Mouse (Mus musculus): ENCODE results near the gene Etfdh. TPM values are rescaled to one million over a fixed set of nuclear protein-coding genes. Genes with fewer than 3 reads are reported as not detected.
A peak's percentile ranks its signal among the peaks of the same experiment; 100 is the strongest.

Etfdh gene
- polyA plus RNA-seq (2016; fragmentation: Nextera tagmentation; extraction: Ambion mirVana), result 34.6 and 40.8 TPM in 2 replicates

DNA sequence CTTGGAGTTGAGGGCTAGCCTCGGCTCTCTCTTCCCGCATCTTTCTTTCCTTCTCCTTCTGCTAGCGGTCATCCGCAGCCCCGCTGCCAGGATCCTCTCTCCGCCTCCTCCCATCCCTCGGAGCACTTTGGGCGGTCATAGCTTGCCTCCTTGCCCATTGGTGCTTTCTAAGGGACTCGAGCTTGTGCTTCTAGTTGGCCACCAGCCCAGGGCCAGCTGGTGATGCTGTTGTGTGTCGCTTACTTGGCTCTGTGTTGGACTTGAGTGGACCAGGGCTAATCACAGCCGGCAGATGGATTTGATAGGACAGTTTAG, at the start of gene Etfdh:
Etfdh (minus strand) TSS at position 85 of the 315 bp plus-strand sequence.
- peak within 1 kb of the TSS; percentile 95 for H3K27ac ChIP-seq
- H3K9me3 ChIP-seq (replicated peaks), result no peaks in the 10 kb centered on the region
- peak within 1 kb of the TSS; percentile 87 for H3K4me3 ChIP-seq
- H3K27me3 ChIP-seq (ENCODE audit: low read depth, poor library complexity, severe bottlenecking), result no peaks in the 10 kb centered on the region
- DNase-seq (ENCODE audit: low spot score), result peak; percentile 69
- H3K36me3 ChIP-seq, result peaks cover 32% of the 10 kb centered on the region
- WGBS, result 1% methylated on average over 11 of the region's 11 CpGs
- H3K4me1 ChIP-seq, result peaks cover 15% of the 10 kb centered on the region

- no peak overlapping the region for H3K27ac ChIP-seq
- WGBS, result 88% methylated on average over 3 of the region's 3 CpGs
- no peaks in the 10 kb centered on the region for H3K27me3 ChIP-seq (ENCODE audit: low read depth, poor library complexity, severe bottlenecking)
- DNase-seq (ENCODE audit: low spot score), result no peak
- peaks cover 9% of the 10 kb centered on the region for H3K4me1 ChIP-seq
- no peaks in the 10 kb centered on the region for H3K9me3 ChIP-seq (replicated peaks)
- no peaks in the 10 kb centered on the region for H3K36me3 ChIP-seq
- H3K4me3 ChIP-seq, result no peak overlapping the region
Measured at GRCm38 (mm10) chr3:79676411-79676810, 47.1 kb upstream of the Etfdh start.

DNA sequence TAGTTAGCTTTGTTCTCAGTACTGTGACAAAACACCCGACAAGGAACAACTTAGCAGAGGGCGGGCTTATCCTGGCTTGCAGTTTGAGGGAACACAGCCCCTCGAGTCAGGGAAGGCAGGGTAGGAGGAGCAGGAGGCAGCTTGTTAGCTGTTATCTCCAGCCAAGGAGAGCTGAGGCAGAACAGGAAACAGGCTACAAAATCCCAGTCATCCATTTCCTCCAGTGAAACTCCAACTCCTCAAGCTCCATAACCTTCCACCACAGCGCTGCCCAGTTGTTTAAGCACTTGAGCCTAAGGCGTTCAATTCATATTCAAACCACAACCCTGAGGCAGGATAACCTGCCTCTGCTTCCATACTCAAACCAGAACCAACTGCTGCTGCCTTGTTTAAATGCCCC, 45.3 kb upstream of the Etfdh start:
- Histone ChIP-seq H3K36me3 (no peaks in the 10 kb centered on the region), H3K4me3 (no peak overlapping the region), H3K9me3 (replicated peaks) (no peaks in the 10 kb centered on the region), H3K27me3 (ENCODE audit: low read depth, poor library complexity, severe bottlenecking) (no peaks in the 10 kb centered on the region), H3K27ac (no peak overlapping the region), H3K4me1 (peaks cover 10% of the 10 kb centered on the region)
- WGBS, result 86% methylated on average over 5 of the region's 5 CpGs
- DNase-seq (ENCODE audit: low spot score), result no peak

GRCm38 (mm10) chr3:79673082-79673481, 43.8 kb upstream of the Etfdh start:
- peak; percentile 67 for DNase-seq (ENCODE audit: low spot score)
- Histone ChIP-seq H3K4me3 (no peak overlapping the region), H3K4me1 (peaks cover 10% of the 10 kb centered on the region), H3K27me3 (ENCODE audit: low read depth, poor library complexity, severe bottlenecking) (no peaks in the 10 kb centered on the region), H3K9me3 (replicated peaks) (no peaks in the 10 kb centered on the region), H3K27ac (no peak overlapping the region), H3K36me3 (no peaks in the 10 kb centered on the region)
- WGBS, result 23% methylated on average over 4 of the region's 4 CpGs

DNA sequence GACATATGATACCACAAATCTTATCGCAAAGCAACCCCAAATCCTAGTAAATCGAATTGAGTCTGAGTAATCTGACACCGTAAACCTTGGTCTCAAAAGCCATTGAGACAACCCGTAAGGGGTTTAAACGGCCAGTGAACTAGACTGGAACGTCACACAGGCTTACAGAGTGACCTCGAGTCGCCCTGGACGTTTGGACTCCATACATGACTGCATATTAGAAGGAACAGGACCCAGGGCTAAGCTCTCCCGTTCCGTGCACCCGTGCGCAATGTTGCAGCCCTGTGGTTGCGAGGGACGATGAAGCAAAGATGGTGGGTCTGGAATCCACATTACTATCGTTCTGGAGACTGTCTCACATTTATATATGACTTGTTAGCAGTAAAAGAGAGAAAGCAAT, 42.9 kb upstream of the Etfdh start:
- H3K27ac ChIP-seq, result 0 out of 2 replicates have a peak overlapping the region, but pooled peaks have one; percentile 4
- no peaks in the 10 kb centered on the region for H3K9me3 ChIP-seq (replicated peaks)
- peaks cover 10% of the 10 kb centered on the region for H3K4me1 ChIP-seq
- H3K36me3 ChIP-seq, result no peaks in the 10 kb centered on the region
- no peaks in the 10 kb centered on the region for H3K27me3 ChIP-seq (ENCODE audit: low read depth, poor library complexity, severe bottlenecking)
- DNase-seq (ENCODE audit: low spot score), result no peak
- WGBS, result 76% methylated on average over 16 of the region's 16 CpGs
- H3K4me3 ChIP-seq, result no peak overlapping the region

GRCm38 (mm10) chr3:79670556-79670955, 41.3 kb upstream of the Etfdh start:
- 84% methylated on average over 7 of the region's 7 CpGs for WGBS
- Histone ChIP-seq H3K36me3 (no peaks in the 10 kb centered on the region), H3K9me3 (replicated peaks) (no peaks in the 10 kb centered on the region), H3K27ac (no peak overlapping the region), H3K27me3 (ENCODE audit: low read depth, poor library complexity, severe bottlenecking) (no peaks in the 10 kb centered on the region), H3K4me3 (no peak overlapping the region), H3K4me1 (peaks cover 10% of the 10 kb centered on the region)
- no peak for DNase-seq (ENCODE audit: low spot score)

GRCm38 (mm10) chr3:79664787-79665408, 35.6 kb upstream of the Etfdh start:
- Histone ChIP-seq H3K36me3 (no peaks in the 10 kb centered on the region), H3K4me1 (no peaks in the 10 kb centered on the region), H3K27me3 (ENCODE audit: low read depth, poor library complexity, severe bottlenecking) (no peaks in the 10 kb centered on the region), H3K9me3 (replicated peaks) (no peaks in the 10 kb centered on the region), H3K27ac (no peak overlapping the region), H3K4me3 (no peak overlapping the region)
- DNase-seq (ENCODE audit: low spot score), result peak; percentile 61
- 43% methylated on average over 9 of the region's 9 CpGs for WGBS

DNA sequence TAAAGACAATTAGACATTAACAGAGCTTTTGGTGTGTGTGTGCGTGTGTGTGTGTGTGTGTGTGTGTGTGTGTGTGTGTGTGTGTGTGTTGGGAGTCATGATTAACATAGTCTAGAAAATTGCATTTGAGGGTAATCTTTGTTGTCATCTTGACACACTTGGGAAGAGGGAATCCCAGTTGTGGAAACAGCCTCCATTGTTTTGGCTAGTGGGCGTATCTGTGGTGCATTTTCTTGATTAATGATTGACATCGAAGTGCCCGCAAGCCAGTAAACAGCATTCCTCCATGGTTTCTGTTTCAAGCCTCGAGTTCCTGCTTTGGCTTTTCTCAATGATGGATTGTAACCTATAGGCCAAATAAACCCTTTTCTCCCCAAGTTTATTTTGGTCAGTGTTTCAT, 27.4 kb upstream of the Etfdh start:
- no peak overlapping the region for H3K4me3 ChIP-seq
- 80% methylated on average over 5 of the region's 5 CpGs for WGBS
- DNase-seq (ENCODE audit: low spot score), result no peak
- H3K27ac ChIP-seq, result no peak overlapping the region
- no peaks in the 10 kb centered on the region for H3K9me3 ChIP-seq (replicated peaks)
- no peaks in the 10 kb centered on the region for H3K4me1 ChIP-seq
- no peaks in the 10 kb centered on the region for H3K27me3 ChIP-seq (ENCODE audit: low read depth, poor library complexity, severe bottlenecking)
- no peaks in the 10 kb centered on the region for H3K36me3 ChIP-seq

DNA sequence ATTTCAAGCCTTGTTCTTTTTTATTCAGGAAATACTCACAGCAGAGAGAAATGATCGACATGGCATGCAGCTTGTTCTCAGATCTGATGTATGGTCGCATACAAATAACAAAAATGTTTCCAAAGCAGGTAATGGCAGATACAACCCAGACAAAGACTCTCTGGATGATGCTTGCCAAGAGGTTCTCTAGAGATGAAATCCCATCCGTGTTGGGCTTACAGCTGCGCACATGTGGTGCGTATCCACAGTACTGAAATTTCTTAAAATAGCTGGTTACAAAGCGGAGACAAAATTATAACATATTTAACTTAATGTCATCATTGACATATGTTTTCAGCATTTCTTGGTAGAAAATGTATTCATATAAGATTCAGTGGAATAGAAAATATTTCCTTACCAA, 22.8 kb upstream of the Etfdh start:
- Histone ChIP-seq H3K4me1 (no peaks in the 10 kb centered on the region), H3K27me3 (ENCODE audit: low read depth, poor library complexity, severe bottlenecking) (no peaks in the 10 kb centered on the region), H3K4me3 (no peak overlapping the region), H3K27ac (no peak overlapping the region), H3K36me3 (no peaks in the 10 kb centered on the region), H3K9me3 (replicated peaks) (no peaks in the 10 kb centered on the region)
- DNase-seq (ENCODE audit: low spot score), result no peak
- 91% methylated on average over 6 of the region's 6 CpGs for WGBS

DNA sequence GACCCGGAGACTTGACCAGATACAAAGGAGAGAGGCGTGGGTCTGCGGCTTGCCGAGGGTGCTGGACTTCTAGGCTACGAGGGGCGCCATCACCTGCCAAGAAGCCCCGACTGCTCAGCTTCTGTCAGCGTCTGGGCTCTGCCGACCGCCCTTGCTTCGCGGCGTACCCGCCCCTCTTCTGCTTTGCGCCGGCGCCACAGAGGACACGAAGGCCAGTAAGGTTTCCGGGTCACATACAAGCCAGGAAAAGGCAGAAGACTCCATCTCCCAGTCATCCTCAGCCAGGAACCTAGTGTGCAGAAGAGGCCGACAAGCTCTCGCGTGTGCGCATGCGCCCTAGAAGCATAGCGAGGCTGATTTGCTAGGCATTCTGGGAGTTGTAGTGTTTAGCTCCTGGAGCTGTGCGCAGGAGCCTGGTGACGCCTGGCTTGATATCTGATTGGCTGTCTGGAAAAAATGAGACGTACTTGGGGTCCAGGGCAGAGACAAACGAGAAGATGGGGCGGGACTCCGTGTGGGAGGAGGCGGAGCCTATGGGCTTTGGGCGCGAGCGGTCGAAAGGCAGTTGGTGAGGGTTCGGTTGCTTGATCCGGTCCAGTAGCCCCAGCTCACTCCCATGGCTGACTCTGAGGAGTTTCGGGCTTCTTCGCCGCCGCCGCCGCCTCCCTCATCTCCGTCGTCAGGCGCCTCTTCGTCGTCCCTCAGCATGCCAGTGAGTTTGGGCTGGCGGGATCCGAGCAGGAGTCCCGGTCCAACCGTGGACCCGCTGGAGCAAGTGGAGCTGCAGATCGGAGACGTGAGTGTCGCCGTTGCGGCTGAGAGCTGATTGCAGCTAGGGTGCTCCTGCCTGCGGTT, 512 bp downstream of the Etfdh start, which contains the start of gene 4930579G24Rik:
4930579G24Rik (plus strand) TSS at position 519 of the 855 bp plus-strand sequence.
- Histone ChIP-seq H3K27me3 (ENCODE audit: low read depth, poor library complexity, severe bottlenecking) (no peaks in the 10 kb centered on the region), H3K27ac (peak within 1 kb of the TSS; percentile 95), H3K9me3 (replicated peaks) (no peaks in the 10 kb centered on the region), H3K36me3 (peaks cover 30% of the 10 kb centered on the region), H3K4me3 (peak within 1 kb of the TSS; percentile 87), H3K4me1 (peaks cover 15% of the 10 kb centered on the region)
- under 1% methylated on average over 60 of the region's 60 CpGs for WGBS
- peak; percentile 90 for DNase-seq (ENCODE audit: low spot score)

GRCm38 (mm10) chr3:79628182-79628560, 1.1 kb downstream of the Etfdh start:
- DNase-seq (ENCODE audit: low spot score), result no peak

DNA sequence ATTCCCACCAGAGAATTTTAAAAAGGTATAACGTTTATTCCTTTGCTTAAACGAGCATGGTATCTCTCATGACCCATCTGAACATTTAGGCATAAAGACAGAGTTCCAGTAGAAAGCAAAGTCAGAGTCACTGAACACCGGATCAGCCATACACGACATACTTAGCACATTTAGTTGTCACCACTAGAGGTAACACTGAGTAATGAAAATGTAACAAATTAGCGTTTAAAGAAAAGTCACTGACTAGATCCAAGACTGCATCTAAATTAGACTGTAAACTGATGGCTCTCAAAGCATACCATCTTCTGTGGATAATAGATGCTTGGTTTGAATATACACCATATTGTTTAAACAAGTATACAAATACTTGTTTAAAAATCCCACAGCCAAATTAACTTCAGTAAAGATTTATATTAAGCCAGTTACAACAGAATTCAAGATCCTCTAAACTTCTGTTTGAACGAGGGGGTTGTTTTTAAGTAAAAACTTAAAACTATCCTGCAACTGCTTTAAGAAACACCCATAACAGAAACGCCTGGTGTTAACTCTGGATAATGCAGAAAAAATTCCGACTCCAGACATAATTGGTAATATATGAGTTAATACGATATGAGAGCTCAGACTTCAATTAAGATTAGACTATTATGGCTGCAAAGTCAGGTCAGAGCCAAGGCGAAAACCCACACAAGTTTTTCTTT, 1.7 kb downstream of the Etfdh start:
- DNase-seq (ENCODE audit: low spot score), result no peak
- 41% methylated on average over 10 of the region's 10 CpGs for WGBS
- peaks cover 20% of the 10 kb centered on the region for H3K36me3 ChIP-seq
- H3K27me3 ChIP-seq (ENCODE audit: low read depth, poor library complexity, severe bottlenecking), result no peaks in the 10 kb centered on the region
- peaks cover 15% of the 10 kb centered on the region for H3K4me1 ChIP-seq
- peak overlapping the region; percentile 95; the same call in 1 of the 2 replicates for H3K27ac ChIP-seq
- H3K4me3 ChIP-seq, result peak overlapping the region; percentile 87
- no peaks in the 10 kb centered on the region for H3K9me3 ChIP-seq (replicated peaks)

More at GRCm38 (mm10) chr3:79628182-79628560, 1.1 kb downstream of the Etfdh start:
- Histone ChIP-seq H3K36me3 (peaks cover 23% of the 10 kb centered on the region), H3K27me3 (ENCODE audit: low read depth, poor library complexity, severe bottlenecking) (no peaks in the 10 kb centered on the region), H3K27ac (peak overlapping the region; percentile 95), H3K4me1 (peaks cover 15% of the 10 kb centered on the region), H3K9me3 (replicated peaks) (no peaks in the 10 kb centered on the region), H3K4me3 (peak overlapping the region; percentile 87)
- WGBS, result 2% methylated on average over 9 of the region's 9 CpGs

DNA sequence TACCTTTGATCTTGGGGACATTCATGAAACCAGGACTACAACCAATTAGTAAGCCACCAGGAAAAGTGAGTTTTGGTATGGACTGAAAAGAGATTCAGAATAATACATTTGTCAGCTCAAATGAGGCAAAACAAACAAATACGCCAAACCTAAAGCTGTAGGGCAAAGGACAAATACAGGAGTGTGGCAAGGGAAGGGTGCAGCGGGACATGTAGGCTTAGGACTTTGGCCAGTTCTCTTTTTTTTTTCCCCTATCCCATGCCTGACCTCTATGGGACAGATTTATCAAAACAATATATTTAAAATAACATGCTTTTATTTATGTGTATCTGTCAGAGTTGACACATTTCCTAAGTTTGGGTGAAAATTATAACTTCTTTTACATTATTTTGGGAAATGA, 19.4 kb downstream of the Etfdh start:
- no peak for DNase-seq (ENCODE audit: low spot score)
- no peak overlapping the region for H3K27ac ChIP-seq
- no peak overlapping the region for H3K4me3 ChIP-seq
- no peaks in the 10 kb centered on the region for H3K4me1 ChIP-seq
- WGBS, result 96% methylated on average over 2 of the region's 2 CpGs
- H3K27me3 ChIP-seq (ENCODE audit: low read depth, poor library complexity, severe bottlenecking), result no peaks in the 10 kb centered on the region
- H3K36me3 ChIP-seq, result peaks cover 67% of the 10 kb centered on the region
- no peaks in the 10 kb centered on the region for H3K9me3 ChIP-seq (replicated peaks)
